Mouse (Mus musculus) adrenal gland, postnatal 14 days (tissue): ENCODE measurements around the gene Rin2. TPM values are rescaled to one million over a fixed set of nuclear protein-coding genes. Genes with fewer than 3 reads are reported as not detected.

Source experiments
- DNase-seq: peaks from one replicate; pipeline ENCODE4 v3.0.0; 2021; ENCODE audit warnings: mixed read lengths
- total RNA-seq: library from RNA; stranded (reverse); gene quantifications from 2 replicates; pipeline ENCODE4 v1.2.3, GENCODE M21; 2021

The Rin2 gene
- total RNA-seq, 1 experiment from 2014 or later, result 21.8 TPM

DNA sequence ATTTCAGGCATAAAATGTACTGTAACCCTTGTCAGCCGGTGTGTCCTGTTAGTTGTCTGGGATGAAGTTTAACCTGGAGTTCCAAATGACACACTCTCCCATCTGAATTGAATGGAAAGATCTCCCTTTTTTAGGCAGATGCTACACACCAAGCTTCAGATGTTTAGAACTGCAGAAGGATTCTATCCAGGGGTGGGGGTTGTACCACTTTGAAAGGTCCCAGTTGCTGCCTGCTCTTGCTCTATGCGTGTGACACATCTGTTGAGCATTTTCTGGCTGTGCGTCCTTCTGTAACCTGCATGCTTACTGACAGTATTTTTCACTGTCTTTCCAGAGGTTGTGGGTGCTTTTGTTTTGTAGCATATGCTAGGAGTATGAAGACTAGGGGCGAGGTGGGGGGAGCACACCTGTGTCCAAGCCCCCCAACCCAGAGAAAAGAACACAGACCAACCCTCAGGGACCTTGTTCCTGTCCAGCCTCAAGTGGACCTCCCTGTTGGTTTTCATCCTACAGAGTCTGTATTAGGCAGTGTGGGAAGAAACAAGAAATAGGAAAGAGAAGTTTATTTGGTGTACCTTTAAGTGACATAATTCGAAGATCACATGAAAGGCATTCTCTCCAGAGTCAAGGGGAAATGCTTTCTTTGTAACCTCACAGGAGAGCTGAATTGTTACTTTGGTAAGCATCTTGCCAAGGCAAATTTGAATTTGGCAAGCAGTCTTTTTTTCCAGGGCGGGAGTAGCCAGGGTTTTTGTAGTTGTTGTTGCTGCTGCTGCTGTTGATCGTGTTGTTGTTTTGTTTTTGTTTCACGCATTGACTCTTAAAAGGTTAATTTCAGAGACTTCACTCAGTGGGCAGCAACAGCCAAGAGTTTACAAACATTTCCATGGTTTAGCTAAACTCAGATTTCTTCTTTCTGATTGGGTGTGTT lies 186.4 kb downstream of the Rin2 start:
- peak; percentile 33 for DNase-seq

DNA sequence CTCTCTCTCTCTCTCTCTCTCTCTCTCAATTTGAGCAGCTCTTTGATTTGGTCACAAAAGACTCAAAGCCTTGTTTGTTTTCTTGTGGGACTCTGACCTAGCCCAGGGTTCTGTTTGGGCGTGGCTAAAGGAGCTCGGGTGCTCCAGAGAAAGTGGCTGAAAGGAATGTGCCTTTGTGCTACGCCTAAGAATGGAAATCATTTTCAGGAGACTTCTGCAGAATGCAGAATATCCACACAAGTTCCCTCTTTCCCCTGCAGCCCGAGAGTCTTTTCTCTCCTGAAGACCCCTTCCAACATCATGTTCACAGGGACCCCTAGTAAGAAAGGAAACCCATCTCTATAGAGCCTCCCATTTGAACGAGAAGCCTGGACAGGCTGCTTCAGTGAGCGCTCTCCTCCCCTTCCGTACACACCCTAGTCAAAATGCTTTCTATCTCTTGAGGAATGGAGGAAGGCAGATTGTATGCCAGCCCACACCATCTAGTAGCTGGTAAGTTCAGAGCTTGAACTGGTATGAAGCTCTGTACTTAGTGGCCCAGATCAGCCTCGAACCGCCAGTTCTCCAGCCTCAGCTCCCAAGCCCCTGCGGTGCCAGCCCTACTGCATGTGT lies 187.3 kb downstream of the Rin2 start:
- peak; percentile 28 for DNase-seq

DNA sequence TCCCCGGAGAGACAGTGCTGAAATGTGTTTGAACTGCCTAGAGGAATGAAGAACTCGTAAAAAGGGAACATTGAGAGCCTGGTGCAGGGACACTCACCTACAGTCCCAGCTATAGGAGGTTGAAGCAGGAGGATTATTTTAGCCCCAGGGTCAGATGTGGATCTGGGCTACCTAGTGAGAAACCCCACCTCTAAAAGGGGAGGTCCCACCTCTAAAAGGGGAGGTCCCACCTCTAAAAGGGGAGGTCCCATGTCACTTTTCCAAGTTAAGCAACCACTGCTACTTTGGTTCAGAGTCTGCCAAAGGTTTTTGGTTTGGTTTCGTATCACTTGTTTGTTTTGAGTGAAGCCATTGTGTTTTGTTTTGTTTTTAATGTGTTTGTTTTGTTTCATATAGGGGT lies 190.3 kb downstream of the Rin2 start:
- no peak for DNase-seq

DNA sequence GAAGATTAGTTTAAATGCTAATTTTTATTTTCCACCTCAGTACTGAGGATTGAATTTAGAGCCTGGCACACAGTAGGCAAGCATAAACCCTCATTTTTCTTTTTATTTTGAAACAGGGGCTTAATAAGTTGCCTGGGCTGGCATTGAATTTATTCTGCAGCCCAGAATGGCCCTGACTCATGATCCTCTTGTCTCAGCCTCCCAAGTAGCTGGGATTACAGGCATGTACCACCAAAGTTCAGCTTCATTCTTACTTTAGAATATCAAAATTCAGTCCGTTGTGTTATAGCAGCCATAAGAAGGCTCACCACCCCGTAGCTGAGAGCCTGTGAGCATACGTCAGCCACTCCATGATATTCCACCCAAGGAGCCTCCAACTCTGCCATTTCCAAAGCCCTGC lies 191.2 kb downstream of the Rin2 start:
- DNase-seq, result no peak

DNA sequence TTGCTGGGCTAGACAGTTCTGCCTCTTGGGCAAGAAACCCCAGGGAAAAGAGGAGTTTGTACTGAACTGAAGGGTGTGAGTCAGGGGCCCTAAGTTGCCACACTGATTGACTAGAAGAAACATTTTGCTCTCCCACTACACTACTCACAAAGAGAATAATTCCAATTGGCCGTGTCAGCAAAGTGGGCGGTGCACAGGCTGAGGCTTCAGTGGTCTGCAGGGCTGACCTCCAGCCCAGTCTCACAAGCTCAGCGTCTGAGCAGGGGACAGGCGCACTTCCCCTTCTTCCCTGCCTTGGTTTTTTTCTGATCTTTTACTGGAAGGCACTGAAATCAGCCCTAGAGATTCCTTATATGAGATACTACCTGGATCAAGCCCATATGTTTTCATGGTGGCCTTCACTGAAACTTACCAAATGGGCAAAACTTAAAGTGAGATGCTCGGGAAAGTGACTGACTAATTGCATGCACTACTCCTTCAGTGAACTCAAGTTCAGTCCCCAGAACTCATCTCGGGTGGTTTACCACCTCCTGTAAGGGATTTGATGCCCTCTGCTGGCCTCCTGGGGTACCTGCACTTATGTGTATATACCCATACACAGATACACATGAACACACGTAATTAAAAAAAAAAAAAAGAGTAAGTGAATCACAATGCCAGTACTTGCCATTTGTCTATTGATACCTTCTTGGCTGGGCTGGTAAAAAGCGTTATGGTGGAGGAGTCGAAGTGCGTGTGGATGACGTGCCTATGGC lies 191.9 kb downstream of the Rin2 start:
- no peak for DNase-seq

DNA sequence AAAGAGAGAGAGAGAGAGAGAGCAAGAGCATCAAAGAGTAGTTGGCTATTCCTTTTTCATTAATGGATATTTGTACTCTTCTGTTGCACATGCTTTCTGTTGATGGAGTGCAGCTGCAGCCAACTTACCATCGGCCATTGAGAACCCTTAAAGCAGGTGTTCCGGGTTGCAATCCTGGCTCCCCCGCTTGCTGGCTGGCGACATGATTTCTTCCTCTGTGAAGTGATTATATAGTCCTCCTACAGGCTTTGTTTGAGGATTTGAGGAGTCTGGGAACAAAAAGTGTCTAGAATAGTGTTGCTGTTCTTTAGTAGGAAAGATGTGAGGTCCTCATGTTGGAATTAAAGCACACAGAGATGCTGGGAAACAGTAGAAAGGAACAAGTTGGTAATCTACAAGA lies 196.3 kb downstream of the Rin2 start:
- DNase-seq, result no peak

DNA sequence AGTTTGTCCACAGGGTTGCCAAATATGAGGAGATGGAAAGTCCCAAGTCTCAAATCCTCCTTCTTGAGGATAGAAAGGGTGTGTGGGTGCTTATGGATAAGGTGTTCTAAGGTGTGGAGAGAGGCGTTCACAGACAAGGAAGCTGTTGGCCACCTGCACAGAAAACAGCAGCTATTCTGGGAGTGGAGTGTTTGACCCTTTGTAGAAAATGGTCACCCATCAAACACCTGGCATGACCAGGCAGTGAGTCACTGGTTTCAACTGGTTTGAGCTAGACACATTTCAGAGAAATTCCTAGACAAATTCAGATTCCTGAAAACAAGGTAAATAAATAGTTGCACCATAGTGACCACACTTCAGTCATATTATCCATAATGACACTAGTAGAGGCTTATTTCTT lies 197.1 kb downstream of the Rin2 start:
- no peak for DNase-seq

DNA sequence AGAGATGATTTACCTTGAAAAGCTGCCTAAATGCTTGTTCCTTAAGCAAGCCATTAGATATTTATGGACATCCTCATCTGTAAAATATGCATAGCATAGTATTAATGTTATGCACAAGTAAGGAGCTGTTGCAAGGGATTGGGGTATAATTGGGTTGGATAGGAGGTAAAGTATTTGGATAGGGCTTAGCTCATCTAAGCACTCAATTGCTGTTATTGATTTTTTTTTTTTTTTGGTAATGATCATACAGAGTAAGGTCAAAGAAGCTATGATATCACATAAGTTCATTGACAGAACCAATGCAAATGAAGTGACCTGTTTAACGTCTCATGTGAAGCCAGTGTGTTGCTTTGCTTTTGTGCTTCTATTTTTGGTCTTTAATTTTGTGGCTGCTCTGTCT lies 198.9 kb downstream of the Rin2 start:
- no peak for DNase-seq

DNA sequence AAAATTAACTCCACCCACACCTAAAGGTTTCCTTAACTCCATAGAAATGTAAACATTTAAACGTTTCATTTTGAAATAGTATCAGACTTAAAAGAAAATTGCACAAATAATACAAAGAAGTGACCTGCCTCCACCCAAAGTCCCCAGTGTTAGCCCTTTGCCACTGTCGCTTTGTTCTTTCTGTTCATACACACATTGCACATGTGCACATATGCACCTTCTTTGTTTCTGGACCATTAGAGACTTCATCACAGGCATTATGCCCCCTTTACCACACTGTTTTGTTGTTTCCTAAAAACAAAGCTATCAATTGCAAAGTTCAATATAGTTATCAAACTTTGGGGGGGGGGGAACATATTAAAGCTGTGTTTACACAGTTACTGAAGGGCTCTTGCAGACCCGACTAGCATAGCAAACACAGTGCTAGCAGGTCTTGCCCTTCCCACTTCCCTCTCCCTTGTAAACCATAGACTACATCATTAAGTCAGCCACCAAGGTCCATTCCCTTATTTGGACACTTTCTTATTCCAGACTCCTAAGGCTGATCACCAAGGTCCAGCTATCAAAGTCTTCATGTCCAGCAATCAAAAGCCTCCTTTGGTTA lies 200.0 kb downstream of the Rin2 start:
- DNase-seq, result no peak

DNA sequence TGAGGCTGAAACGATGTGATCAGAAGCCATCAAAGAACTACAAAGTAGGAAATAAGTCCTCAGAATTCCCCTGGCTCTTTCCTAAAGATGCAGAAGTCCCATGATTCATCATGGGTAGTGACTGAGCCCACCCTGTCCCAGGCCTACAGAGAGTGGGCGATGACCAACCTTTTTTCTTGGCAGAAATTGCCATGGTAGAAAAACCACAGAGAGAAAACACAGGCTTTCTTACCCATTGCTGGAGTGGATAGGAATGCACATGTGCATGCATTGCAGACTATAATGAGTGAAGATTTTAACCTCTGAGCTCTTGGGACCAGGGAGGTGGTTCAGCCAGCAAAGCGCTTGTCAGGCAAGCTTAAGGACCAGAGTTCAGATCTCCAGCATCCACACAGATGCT lies 202.2 kb downstream of the Rin2 start:
- DNase-seq, result no peak

DNA sequence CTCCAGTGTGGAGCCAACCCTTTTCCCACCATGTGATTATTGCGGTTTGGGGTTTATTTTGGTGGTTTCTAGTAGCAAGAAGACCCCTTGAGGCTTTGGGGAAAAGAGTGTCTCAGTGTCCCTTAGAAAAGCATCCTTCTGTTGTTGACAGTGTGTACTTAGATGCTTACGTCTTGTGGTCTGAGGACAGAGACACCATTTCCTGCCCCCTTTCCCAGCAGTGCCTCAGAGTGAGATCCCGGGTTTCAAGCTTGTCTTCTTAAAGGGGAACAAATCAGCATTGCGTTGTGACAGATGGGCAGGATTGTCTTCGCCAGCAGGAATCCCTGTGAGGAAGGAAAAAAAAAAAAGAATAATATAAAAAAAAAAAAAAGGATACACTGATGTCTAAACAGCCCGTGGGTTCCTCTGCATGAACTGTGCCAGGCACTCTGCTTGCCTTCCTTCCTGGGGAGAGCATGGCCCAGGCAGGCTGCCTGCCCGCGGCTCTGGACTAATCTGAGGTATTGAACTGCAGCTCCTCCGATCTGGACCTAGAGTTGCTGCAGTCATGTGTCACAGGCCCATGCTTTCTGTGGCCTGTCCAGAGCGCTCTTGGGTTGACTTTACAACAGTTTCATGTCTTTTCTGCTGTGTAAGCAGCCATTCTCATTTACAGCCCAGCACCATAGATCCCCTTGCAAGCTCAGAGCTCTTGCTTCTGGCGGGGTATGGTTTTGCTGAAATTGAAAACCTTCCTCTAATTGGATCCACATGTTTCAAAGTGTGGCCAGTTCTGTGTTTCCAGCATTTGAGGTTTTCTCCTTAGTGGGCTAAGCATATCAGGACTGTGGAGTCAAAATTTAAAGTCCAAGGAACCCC lies 206.1 kb downstream of the Rin2 start:
- DNase-seq, result no peak

DNA sequence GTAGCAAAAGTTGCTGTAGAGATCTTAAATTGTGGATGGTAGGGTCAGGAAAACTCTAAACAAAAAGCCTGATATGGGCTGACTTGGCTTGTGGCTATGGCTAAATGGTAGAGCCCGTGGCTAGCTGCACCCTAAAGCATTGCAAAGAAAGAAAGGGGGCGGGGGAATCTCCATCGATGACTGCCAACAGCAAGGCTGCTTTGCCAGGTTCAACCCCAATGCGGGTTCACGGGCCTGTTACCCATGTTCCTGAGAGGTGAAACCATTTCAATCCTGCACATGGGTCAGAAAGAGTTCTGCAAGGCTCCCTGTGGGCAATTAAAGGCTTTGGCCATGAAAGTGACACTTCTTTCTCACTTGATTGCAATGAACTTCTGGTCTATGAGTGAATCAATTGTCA lies 206.9 kb downstream of the Rin2 start:
- DNase-seq, result no peak

DNA sequence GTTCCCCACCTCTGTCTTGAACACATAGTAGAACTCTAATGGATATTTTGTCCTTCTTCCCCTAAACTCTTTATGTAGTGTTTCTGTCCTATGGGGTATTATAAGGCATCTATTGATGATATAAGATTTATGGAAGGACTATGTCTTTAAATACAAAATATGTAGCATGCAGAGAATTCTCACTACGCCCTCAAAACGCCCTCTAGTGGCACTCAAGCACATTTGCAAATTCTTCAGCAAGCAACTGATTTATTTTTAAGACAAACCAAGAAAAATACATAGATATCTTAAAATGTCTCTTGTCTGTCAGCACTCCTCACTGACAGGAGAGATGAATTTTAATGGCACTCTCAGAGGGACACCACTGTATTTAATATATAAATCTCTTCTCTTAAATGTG lies 207.4 kb downstream of the Rin2 start:
- no peak for DNase-seq

DNA sequence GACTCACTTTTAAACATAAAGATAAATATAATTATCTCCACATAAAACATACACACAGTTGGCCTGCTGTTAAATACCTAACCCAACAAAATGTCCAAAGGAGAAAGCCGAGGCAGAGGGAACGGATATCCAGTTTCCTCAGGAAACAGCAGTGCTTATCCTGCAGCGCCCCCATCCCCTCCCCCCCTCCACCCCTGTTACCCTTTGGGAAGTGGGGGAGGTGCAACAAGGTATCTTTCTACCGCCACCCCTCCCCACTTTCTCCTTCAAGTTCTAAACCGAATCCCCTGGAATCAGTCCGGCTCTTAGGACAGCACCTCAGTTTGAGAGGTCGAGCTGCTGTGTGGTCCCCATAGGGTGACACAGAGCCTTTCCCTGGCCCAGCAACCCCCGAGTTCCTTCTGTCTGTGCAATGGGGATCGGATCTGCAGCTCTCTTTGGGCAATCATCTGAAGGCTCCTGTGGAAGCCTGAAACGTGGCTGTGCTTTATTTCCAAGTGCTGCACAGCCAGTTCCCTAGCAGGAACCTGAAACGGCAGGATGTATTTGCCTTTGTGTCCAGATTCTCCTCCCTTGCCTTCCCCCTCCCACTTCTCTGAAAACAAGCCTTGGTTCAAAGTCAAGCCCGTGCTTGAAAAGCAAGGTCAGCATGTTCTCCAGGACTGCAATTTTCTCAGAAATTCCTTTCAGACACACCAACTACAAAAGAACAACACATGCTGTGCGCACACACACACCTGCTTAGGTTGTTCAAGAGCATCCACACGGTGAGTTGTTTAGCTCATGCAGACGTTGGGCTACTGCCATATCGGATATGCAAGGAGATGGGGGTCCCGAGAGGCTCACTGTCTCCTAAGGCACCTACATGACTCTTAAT lies 209.3 kb downstream of the Rin2 start:
- DNase-seq, result peak; percentile 35

DNA sequence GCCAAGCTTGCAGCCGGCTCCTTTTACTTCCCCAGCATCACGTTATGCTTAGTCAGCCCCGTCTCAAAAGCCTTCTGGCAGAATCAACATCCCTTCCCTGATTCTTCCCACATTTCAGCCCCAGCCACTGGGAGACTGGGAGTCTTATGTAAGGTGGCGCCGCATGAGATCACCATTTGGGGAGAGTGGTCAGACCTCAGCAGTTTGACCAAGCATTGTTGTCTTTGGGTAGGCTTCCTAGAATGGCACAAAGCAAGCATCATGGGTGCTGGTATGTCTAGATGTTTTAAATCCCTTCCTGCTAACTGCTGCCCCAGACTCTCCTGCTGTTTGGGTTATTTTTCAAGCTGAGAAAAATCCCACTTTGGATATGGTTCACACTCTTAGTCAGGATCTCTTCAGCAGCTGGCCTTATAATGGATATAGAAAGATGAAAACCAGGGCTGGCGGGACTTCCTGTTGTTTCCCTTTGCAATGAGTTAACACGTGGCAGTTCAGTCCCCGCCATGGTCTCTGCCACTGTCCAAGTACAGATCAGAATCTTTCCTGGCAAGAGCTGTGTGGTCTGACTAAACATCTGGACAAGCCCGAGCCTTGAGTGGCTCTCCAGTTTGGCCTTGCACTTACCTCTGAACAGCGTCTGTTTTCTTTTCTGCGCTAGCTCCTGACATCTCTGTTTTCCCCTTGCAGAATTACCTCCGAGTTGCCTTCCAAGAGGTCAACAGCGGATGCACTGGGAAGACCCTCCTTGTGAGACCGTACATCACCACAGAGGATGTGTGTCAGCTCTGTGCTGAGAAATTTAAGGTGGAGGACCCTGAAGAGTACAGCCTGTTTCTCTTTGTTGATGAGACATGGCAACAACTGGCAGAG lies 210.1 kb downstream of the Rin2 start:
- DNase-seq, result peak; percentile 61

DNA sequence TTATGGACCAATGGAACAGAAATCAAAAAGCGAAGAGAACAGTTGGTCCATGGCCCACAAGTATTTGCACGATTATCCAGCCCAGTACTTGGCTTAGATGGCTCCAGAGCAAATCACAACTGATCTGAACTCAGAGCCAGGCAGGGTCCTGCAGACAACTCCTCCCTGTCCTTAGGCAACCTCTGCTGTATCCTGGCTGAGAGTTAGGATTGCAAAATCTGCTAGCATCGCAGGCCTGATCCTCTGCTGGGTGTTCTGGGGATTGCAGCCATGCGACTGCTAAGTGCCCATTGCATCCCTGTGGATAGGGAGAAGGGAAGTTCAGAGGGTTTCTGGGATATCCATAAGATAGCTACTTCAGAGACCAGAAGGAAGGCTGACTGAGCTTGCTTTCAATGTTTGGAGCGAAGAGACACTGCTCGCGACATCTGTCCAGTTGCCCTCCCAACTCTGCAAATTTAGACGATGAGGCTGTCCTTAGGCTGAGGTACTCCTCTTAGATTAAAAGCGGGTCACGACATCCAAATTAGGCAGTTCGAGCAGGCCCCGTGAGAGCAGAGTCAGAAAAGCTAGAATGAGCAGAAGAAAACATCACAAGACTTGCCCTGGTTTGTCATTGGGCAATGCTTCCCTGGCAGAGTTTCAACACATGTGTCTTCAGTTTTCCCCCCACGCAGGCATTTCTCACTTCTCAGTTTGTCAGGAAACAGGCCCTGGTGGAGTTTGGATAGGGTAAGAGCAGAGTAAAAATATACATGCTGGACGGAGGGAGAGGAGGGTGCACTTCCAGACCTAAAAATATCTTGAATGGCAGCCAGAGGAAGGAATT lies 213.1 kb downstream of the Rin2 start:
- DNase-seq, result peak; percentile 72

DNA sequence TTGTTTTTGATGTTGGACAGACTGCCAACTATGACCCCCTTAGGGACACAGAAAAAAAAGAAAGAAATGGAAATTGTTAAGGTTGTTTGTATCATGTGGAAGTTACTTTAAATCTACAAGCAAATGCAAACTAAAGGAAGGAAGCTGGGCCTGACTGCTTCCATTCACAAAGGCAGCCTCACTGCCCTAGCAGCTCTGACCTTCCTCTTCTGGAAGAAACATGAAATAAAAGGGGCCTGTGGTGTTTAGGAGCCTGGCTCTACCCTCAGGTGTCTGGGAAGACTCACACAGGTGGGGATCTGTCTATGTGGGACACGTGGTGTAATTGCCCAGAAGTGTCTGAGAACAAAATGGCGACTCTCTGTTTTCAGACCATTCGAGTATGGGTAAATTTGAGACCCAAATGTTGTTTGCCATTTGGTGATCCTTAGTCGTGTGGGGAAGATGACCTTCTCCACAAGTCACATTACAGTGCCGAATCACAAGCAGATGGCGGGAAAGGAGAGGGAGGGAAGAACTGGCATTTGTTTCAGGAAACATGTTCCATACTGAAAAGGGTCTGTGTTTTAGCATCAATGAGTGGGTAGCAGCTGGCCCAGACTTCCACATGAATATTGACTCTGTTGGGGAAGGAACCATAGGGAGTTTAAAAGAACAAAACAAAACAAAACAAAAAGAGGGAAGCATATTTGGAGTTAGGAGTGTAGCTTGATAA lies 213.9 kb downstream of the Rin2 start:
- DNase-seq, result no peak

DNA sequence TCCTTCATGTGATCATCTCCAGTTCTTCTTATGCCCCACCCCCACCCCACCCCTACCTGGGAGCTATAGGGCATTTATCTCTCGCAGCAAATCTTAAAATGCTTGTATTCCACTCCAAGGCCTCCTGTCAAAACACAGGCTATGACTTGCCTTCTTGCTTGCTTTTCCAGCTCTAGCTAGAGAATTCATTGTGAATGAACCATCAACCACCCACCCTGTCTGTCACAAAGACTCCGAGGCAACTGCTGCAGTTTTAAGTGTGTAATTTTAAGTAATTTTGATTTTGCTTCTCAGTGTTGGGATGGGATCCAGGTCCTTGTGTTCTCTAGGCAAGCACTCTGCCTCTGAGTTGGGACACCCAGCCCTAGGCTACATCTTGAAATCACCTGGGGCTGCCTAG lies 215.6 kb downstream of the Rin2 start:
- DNase-seq, result no peak
